Mouse (Mus musculus): Measurements from ENCODE around the gene Zfp11.
A peak's percentile ranks its signal among the peaks of the same experiment; 100 is the strongest.
"Not testable (repeated sequence)": the region's sequence is repeated elsewhere in the genome, so short reads cannot be mapped to it uniquely, and the experiment has no call there.

The Zfp11 gene

DNA sequence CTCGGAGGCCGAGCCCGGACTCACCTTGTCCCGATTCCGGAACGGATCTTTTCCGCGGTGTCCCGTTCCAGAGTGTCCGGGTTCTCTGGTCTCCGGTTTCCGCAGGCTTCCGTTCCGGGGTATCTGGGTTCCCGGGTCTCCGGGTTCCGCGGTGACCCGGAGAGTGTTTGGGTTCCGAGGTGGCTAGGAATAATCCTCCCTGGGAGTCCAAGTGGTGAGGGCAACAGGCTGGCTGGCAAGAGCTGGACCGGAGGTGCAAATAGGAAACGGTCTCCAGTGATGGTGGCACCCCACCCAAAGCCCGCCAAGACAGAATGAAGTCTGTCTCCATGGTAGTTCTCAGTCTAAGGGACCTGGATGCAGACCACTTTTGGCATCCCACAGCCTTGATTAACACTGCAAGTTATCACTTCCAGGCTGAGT, at the start of gene Zfp11:
Gene Zfp11 (minus strand): TSS at position 64 of the 423 bp plus-strand sequence.
- peak; percentile 77 for DNase-seq

DNA sequence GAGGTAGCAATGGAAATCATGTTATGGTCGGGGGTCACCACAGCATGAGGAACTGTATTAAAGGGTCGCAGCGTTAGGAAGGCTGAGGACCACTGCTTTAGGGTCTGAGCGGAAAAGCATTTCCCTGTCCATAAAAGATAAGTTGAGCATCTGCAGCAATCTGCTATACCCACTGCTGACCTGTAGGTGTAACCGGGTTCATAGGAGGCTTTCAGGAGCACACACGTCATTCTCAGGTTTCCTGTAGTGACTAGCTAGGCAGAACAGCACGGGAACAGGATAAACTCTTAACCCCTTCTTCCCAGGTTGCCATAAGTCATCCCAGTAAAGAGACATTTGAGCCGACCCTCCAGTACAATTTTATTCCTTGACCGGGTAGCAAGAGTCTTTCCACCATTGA, 47.1 kb upstream of the Zfp11 start:
- no peak for DNase-seq

DNA sequence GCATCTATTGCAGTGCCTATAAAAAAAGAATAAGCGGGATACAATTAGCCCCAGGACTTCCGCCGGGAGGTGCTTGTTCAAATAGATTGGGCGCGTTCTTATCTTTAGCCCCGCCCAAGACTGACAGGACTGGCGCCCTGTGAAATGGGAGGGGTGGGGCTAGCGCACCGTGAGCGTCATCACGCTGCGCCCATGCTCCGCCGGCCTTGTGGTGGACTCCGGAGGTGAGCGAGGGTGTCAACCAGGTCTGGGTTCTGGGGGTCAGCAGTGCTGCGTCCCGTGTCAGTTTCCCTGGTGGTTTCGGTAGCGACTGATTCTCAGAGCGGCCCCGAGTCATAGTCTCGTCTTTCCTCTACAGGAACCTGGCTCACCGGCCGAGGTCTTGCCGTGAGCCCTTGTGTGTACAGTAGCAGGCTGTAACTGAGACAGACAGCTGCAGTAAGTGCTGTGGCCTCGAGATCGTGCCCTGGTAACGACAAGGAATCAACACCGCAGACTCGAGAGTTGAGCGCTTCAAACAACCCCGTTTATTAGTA, 45.5 kb upstream of the Zfp11 start, which contains the start of gene Mrps17:
Gene Mrps17 (plus strand): TSS at position 172 of the 536 bp plus-strand sequence.
- peak; percentile 97 for DNase-seq

DNA sequence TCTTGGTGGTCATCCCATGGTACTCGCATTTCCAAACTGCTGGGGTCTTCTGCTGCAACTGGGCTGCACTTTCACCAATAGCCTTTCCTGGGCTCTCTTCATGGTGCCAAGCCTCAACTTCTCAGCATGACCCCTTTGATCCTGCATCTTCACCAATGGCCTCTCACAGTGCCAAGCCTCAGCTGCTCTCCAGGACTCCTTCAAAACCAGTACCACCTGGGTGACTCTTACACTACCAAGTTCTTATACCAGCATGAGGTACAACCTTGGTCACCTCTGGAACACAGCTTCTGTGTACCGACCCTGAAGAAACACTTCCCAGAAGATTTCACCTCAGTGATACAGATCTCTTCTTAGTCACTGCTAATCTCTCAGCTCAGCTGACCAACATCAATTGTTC, 38.5 kb upstream of the Zfp11 start, which contains the start of gene Sept14:
Gene Sept14 (minus strand): TSS at position 101 of the 400 bp plus-strand sequence.
- no peak for DNase-seq

DNA sequence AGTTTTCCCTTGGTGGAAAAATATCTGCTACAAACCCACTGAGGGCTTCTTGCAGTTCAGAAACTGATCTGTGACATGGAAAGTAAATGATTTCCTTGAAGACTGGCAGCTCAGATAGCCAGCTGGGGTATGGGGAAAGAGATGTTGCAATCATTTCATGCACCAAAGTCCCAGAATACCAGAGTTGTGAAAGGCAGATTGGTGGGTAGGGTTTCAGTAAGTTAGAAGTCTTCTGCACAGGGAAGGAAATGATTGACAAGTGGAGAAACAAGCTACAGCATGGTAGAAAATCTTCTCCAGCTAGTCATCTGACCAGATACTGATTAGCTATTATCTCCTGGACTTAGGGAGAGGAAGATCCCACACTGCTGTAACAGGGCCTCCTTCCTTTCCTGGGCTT, 33.5 kb upstream of the Zfp11 start:
- DNase-seq: no peak

DNA sequence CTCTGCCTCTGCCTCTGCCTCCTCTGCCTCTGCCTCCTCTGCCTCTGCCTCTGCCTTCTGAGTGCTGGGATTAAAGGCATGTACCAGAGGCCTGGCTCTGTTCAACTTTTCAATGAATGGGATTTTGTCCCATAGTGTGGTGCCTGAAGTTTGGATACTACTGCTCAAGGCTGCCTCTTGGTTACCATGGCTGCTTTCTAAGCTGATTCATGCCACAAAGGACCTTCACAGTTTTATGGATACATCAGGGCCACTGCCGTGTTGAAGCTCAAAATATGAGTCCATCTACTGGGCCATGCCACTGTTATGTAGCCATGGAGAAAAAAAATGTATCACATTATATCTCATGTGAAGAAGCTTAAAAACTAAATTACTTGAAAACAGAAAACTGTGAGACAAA, 31.8 kb upstream of the Zfp11 start:
- DNase-seq: no peak

DNA sequence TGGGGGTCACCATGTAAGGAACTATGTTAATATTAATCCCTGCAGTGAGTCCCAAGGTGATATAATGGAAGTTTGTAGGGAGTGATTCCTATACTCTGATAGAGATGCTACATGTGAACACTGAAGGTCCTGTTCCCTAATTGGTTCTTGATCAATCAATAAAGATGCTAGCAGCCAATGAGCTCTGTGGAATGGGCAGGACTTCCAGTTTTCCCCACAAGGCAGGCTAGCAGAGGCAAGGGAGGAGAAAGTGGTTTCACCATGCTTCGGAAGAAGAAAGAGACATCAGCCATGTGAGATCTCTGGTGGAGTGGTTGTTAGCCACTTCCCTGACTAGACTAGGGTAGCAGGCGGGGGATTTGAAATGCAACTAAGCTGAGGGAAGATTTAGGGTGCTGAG, 30.6 kb upstream of the Zfp11 start:
- DNase-seq: no peak

DNA sequence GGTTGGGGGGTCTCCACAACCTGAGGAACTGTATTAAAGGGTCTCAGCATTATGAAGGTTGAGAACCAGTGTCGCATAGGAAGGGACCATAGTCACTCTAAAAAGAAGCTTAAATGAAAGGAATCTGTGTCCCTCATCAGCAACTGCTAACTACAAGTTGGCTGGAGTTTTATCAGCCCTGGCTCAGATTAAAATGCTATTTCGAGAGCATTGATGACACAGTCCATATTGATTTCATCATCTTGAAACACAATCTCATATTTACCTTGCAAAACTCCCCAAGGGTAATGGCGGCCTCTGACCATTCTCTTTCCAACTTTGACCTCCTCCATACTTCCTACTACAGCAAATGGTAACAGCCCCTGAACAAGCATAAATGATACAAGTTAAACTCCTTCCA, 20.6 kb upstream of the Zfp11 start:
- DNase-seq: no peak

DNA sequence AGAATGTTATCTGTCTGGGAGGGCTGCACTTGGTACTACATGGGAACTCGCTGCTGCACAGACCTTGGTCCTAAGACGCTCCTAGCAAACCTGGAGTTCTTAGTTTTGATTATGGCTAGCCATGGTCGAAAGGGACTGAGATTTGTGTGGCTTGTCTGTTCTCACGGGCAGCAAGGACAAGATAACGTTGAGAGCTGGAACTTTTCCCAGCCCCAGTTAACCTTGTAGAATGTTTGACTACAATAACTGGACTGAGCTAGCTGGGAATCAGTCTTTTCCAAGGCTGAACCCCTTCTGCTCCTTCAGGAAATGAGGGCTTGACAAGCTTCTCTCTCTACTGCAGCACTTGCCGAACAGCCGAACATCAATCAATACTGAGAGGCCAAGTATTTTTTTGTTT, 17.7 kb upstream of the Zfp11 start:
- no peak for DNase-seq

DNA sequence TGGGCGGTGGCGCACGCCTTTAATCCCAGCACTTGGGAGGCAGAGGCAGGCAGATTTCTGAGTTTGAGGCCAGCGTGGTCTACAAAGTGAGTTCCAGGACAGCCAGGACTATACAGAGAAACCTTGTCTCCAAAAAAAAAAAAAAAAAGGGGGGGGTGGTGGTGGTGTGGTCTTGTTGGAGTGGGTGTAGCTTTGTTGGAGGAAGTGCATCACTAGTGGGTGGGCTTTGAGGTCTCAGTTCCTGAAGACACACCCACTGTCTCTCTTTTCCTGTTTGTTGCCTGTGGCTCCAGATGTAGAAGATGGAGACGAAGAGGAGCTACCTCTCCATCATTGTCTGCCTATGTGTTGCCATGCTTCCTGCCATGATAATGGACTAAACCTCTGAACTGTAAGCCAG, 15.2 kb upstream of the Zfp11 start:
- DNase-seq: not testable (repeated sequence)

DNA sequence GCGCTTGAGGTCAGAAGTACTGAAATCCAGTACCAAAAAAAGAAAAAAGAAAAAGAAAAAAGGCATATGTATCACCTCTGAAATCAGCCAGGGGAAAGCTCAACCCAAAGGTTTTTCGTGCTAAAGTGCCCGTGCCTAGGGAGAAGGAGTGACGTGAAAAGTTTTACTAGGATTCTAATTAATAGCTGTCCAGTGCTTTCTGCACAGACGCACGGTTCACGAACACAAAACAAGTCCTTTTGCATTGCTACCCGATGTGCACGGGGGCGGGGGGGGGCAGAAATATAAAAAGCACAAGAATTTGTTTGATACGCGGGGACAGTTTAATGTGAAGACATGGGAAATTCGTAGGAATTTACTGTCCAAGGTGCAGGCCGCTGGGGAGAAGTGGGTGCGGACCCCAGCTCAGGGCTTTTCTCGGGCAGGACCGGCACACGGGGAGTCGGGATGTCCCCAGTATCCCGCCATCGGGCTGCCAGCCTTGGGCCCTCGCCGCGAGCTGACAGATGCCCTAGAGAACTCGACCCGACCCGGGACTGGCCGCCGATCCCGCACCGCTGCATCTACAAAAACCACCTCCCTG, 355 bp downstream of the Zfp11 start:
- no peak for DNase-seq

DNA sequence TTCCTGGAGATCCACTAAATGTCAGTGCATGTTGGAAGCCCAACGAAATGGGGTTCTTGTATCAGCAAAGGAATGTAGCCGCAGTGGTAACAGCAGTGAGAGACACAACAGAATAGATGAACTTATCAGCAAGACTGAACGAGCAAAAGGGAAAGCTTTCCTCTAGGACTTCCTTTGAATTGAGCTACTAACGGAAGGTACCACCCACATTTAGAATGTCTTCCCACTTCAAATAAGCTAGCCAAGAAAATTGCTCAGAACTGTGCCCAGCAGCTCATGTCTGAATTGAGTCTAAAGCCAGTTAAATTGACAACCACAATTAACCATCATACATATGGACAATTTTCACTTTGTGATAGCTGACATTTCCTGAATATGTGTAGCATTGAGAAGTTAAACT, 2.0 kb downstream of the Zfp11 start:
- DNase-seq: no peak

DNA sequence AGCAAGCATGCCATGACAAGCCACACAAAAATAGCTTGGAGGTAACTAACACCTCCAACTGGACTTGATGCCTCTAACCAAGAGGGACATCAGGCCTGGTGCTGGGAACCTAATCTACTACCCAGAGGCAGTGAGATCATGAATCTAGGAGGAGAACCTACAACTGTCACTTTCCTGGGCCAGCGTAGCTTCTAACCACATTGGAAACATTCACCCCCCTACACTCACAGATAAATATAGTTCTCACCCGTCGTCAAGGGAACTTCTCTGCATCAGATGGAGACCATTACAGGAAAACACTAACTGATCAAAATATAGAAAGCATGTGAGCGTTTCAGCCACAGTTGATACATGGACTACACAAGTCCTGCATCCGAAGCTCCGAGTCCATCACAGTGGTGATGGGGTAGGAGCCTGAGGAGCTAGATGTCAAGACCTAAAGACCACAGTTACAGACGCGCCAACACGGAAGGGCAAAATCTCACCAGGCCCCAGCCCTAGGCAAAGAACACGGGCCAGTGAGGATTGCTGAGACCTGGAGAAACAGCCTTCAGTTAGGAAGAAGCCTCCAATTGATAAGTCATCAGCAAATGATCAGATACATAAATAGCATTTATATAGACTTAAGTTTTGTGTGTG, 3.5 kb downstream of the Zfp11 start:
- DNase-seq: no peak

DNA sequence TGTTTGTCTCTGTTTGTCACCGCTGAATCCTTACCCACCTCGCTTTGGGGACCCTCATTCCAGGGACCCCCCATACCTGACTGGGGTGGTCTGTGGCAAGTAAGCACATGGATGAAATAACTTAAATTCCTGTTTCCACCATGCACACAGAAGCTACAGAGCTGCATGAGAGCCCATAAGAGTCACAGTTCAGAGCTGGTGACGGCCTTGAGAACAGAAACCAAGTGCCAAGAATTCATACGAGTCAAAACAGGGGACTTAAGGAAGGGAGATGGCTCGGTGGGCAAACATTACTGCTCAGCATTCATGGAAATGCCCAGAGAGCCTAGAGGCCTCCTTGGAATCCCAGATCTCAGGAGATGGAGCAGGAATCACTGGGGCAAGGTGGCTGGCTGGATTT, 5.8 kb downstream of the Zfp11 start:
- DNase-seq: no peak

DNA sequence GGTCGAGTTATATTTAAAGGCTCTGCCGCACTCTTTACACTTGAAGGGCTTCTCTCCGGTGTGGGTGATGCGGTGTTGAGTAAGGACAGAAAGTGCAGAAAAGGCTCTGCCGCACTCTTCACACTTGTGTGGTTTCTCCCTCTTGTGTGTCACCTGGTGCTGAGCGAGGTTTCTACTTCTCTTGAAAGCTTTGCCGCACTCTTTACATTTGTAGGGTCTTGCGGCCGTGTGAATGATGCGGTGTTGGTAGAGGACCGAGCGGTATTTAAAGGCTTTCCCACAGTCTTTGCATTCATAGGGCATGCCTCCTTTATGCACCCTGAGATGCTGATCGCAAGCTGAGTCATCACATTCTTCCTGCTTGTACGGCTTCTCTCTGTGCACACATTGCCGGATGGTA, 12.0 kb downstream of the Zfp11 start:
- DNase-seq: no peak

DNA sequence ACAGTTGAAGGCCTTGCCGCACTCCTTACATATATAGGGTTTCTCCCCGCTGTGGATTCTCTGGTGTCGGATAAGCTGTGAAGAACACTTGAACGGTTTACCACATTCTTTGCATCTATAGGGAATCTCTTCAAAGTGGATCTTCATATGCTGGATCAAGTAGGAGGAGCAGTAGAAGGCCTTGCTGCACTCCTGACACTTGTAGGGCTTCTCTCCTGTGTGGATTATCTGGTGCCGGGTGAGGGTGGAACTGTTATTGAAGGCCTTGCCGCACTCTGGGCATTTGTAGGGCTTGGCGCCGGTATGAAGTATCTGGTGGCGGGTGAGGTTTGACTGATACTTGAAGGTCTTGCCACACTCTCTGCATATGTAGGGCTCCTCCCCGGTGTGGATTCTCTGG, 12.9 kb downstream of the Zfp11 start:
- DNase-seq: no peak

DNA sequence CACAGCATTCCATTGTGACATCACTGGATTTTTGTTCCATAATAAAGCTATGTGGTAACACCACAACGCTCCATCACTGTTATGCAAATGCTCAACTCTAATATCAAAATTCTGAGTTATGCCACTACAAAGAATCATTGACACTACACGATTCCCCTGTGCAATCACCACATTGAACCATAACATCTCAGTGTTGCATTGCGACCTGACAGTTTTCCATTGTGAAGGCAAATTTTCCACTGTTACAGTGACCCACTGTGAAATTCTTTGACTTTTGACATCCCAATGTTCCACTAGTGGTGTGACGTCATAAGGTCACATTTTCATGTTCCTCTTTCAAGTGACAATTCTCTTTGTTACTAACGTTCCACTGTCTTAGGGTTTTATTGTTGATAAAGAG, 19.0 kb downstream of the Zfp11 start:
- DNase-seq: no peak

DNA sequence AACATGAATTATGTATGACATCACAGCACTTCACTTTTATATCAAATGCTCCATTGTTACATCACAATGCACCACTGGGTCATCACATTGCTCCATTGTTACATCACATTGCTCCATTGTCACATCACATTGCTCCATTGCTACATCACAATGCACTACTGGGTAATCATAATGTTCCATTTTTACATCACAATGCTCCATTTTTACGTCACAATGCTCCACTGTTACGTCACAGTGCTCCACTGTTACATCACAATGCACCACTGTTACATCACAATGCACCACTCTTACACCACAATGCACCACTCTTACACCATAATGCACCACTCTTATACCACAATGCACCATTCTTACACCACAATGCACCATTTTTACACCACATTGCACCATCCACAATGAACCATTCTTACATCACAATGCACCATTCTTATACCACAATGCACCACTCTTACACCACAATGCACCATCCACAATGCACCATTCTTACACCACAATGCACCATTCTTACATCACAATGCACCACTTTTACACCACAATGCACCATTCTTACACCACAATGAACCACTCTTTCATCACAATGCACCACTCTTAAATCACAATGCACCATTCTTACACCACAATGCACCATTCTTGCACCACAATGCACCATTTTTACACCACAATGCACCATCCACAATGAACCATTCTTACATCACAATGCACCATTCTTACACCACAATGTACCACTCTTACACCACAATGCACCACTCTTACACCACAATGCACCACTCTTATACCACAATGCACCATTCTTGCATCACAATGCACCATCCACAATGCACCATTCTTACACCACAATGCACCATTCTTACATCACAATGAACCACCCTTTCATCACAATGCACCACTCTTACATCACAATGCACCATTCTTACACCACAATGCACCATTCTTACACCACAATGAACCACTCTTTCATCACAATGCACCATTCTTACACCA, 37.3 kb downstream of the Zfp11 start:
- not testable (repeated sequence) for DNase-seq

DNA sequence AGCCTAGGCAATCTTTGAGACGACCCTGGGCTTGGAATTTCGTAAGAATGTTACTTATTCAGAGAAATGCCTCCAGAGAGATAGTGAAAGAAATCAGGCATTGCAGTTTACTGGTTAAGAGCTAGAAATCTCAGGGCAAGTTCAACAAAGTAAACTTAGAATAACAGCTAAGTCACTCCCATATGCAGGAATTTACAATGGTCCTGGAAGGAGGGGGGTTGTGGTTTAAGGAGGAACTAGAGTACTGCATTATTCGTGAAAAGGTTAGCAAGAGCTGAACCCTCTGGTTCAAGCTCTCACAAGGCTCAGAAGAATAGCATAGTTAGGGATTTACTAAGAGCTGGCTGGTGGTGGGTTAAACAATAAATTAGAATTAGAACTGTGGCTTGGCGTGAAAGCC, 43.3 kb downstream of the Zfp11 start:
- DNase-seq: not testable (repeated sequence)

DNA sequence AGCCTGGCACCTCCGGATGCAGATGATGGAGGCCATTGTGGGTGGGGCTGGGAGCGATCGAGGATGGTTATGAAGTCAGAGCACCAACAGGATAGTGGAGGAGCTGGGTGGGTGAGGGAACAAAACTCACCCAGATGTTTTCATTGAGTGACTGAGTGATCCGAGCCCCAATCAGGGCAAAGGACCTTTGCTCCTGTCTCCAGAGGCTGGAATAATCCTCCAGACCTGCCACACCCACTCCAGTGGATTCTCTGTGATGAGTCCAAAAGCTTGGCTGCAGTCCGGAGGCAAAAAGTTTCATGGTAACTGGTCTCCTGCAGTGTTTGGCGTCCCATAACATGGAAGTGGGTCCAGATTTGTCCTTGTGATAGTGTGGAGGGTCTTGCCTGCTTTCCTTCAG, 43.8 kb downstream of the Zfp11 start:
- DNase-seq: no peak

DNA sequence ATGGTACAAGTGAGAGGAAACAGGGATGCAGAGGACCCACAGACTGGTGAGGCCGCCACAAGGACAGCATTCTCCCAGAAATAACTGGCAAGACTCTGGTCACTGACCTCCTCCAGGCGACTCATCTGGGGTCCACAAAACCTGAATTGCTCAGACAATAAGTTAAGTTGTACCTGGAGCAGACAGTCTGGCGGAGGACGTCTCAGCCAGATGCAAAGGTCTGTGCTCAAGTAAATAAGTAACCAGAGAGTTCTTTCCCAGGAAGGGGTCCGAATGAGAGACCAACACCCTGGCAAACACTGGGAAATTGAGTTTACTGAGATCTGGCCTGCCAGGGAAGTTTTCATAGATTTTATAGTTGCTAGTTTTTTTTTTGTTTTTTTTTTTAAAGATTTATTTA, 48.5 kb downstream of the Zfp11 start:
- DNase-seq: no peak

DNA sequence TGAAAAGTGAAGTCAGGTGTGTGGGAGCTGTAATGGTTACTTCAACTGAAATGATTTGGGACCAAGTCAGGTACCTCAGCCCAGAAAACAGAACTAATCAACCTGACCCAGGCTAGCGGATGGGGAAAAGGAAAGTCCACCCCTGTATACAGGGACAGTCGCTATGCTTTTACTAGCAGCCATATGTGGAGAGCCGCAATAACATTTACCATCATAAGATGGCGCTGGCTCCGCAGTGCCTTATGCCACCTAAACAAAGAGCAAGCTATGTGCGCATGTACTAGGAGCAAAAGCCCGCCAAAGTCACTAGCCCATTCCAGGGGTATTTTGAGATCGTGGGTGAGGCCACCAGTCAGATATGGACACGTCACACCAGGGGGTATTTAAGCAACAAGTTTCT, 49.3 kb downstream of the Zfp11 start:
- not testable (repeated sequence) for DNase-seq

DNA sequence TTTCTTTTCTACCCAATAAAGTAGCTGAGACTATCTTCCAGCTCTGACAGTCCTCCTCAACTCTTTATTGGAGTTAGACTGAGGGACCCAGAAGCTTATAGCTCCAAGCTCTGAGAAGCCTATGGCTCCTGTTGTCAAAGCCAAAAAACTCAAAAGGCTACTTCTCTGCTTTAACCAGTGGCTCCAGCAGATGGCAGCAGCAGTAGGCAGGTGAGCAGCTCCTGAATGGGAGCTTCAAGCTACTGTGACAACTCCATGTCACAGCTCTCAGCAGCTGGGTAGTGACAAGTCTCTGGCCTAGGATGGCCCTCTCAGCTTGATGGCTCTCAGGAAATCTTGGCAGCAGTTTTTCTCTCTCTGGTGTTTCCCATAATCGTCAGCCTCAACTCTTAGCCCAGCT, 58.8 kb downstream of the Zfp11 start:
- DNase-seq: peak; percentile 77

All from lung, postnatal 36 days (tissue).